Mouse (Mus musculus) C2C12 (cell line): Measurements from ENCODE around the gene Rbm33.

ENCODE experiments used
- CEBPB ChIP-seq: IDR thresholded peaks from one replicate; pipeline ENCODE4 v1.6.1; 2011; ENCODE audit warnings: low read depth, mild to moderate bottlenecking, control low read depth, moderate library complexity
- CTCF ChIP-seq: IDR thresholded peaks from one replicate; pipeline ENCODE4 v1.5.1; 2011; ENCODE audit not compliant: control insufficient read depth, insufficient read depth, insufficient read length
- MAX ChIP-seq: IDR thresholded peaks from one replicate; pipeline ENCODE4 v1.6.1; 2011; ENCODE audit warnings: mild to moderate bottlenecking, control low read depth
- MYOD1 ChIP-seq: IDR thresholded peaks from one replicate; pipeline ENCODE4 v1.6.1; 2011; ENCODE audit warnings: low read depth; ENCODE audit not compliant: control insufficient read depth, insufficient read length
- MYOG ChIP-seq: IDR thresholded peaks from one replicate; pipeline ENCODE4 v1.6.1; 2011; ENCODE audit not compliant: control insufficient read depth, insufficient read length; ENCODE audit errors: extremely low read depth
- USF1 ChIP-seq: IDR thresholded peaks from one replicate; pipeline ENCODE4 v1.6.1; 2011; ENCODE audit warnings: low read depth, mild to moderate bottlenecking, control low read depth, moderate library complexity

- TF ChIP-seq USF1: no peak
- TF ChIP-seq CTCF: no peak
- no peak for TF ChIP-seq MYOD1
- TF ChIP-seq MYOG: no peak
- TF ChIP-seq MAX: no peak
- TF ChIP-seq CEBPB: no peak
These were observed 109.0 kb downstream of the Rbm33 start for GRCm38 (mm10) chr5:28425926-28426325.
